Mouse (Mus musculus) gastrocnemius, adult 2 months (tissue): ENCODE measurements at regions not wholly inside any gene's neighbourhood (a gene's known extent, or its start where the extent isn't known, plus 50 kb on each side); places are given as distances from the start of the nearest gene placed in this dataset.

ENCODE experiments used
- DNase-seq: peaks from one replicate; pipeline ENCODE4 v3.0.0; 2022
- H3K27ac ChIP-seq: fragments of 200-600 bp; 2 replicates; pipeline ENCODE4 v1.8.1; 2022; ENCODE audit warnings: mild to moderate bottlenecking
- H3K4me3 ChIP-seq: fragments of 200-600 bp; 2 replicates; pipeline ENCODE4 v1.8.1; 2022; ENCODE audit warnings: mild to moderate bottlenecking, moderate library complexity
- CTCF ChIP-seq: fragments of 200-600 bp; IDR thresholded peaks from 2 replicates; pipeline ENCODE4 v1.8.1; 2022; ENCODE audit warnings: antibody characterized with exemption, mild to moderate bottlenecking, moderate library complexity
- intact Hi-C: fragments of 180-260 bp; cut with DNase I; formaldehyde crosslinking; loops from one replicate; pipeline ENCODE4 v1.15.1; 2025

- Histone ChIP-seq H3K27ac (no peak overlapping the region), H3K4me3 (no peak overlapping the region)
- intact Hi-C loops = no loop called here
- no peak for DNase-seq
- no peak for TF ChIP-seq CTCF
Measured at GRCm38 (mm10) chr11:19554947-19555770, 369.0 kb upstream of the Spred2 start.

GRCm38 (mm10) chr11:19560452-19560851, 363.7 kb upstream of the Spred2 start:
- Histone ChIP-seq H3K27ac (no peak overlapping the region), H3K4me3 (no peak overlapping the region)
- no peak for TF ChIP-seq CTCF
- intact Hi-C loops = no loop called here
- DNase-seq = no peak

DNA sequence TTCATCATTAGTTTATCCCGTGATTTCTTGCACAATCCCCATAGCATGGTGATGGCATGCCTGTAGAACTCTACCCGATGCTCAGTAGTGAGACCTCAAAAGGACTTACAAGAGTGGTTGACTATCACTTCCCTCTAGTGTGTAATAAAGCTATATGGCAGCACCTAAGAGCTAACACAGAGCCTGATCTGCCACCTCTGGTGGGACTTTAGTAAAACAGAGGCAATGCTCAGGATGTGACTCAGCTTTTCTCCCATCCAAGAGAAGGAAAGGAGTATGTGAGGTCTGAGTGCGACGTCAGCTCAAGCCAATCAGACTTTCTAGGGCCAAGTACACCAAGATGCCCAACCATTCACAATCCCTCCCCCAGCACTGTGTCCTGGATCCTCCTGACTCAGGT, 361.5 kb upstream of the Spred2 start:
- no peak overlapping the region for H3K27ac ChIP-seq
- intact Hi-C loops = no loop called here
- no peak for DNase-seq
- no peak for TF ChIP-seq CTCF
- no peak overlapping the region for H3K4me3 ChIP-seq

DNA sequence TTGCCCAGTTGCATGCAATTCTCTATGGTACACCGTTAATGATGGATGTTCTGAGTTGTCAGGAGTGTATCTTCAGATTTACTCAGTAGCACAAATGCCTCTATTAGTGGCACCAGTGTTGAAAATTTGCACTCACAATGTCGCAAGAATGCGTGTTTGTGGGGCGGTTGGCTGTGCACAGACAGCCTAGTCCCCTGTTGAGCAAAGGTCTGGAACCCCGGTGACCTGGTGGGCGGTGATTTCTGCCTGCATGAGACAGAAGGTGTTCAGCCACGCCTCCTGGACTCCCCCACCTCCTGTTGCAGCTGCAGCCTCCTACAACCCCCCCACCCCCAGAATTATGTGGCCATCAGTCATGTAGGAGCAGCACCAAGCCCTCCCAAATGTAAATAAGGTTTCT, 338.9 kb upstream of the Spred2 start:
- Histone ChIP-seq H3K4me3 (no peak overlapping the region), H3K27ac (no peak overlapping the region)
- intact Hi-C loops = no loop called here
- TF ChIP-seq CTCF = no peak
- DNase-seq = no peak

DNA sequence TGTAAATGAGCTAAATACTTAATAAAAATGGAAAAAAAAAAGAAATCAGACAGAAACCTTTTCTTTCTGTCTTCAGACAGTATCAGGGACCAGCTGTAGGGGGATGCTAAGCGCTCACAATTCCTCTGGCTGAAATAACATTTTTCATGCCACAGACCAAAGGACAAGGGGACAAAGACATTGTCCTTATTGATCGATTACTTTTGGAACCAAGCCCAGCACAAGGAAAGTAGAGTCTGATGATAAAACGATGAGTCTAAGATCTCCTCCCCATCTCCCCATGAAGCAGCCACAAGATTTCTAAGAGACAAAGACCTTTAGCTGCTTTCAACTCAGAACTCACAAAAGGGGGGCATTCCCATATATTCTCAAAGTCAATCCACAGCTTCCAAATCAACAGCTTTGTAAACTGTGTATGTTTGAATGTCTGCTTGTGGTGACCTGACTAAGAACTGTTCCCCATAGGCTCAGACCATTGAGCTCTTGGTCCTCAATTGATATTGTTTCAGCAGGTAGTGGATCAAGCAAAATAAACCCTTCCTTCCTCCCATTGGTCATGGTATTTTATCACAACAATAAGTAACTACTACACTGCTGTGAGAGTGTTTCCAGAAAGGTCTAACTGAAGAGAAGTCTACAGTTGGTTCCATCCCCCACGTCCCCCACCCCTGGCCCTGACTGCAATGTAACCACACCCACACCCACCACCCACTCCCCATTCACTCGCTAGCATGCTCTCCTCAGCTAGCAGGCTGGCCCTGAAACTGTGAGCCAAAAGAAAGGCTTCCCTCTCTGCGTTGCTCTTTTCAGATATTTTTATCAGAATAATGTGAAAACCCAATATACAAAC, 331.4 kb upstream of the Spred2 start:
- no peak overlapping the region for H3K4me3 ChIP-seq
- H3K27ac ChIP-seq = no peak overlapping the region
- TF ChIP-seq CTCF = no peak
- DNase-seq = no peak
- intact Hi-C loops = no loop called here

DNA sequence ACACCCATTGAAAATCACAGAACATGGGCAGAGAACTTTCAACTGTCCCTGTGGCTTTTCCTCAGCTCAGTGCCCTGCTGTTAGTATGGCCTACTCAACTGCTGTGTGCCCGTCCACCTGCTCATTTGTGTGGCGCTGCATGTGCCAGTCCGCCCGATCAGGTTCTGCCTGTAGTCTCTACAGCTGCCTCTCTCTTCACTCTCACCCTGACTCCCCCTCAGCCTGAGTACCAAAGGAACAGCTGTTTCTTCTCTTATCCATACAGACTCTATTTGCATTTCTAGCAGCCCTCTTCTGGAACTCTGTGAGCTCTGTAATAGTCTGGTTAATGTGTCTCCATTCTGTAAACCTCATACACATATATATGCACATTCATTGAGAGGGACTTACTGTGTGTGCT, 329.1 kb upstream of the Spred2 start:
- intact Hi-C loops = no loop called here
- no peak overlapping the region for H3K27ac ChIP-seq
- no peak for TF ChIP-seq CTCF
- DNase-seq = no peak
- H3K4me3 ChIP-seq = no peak overlapping the region

DNA sequence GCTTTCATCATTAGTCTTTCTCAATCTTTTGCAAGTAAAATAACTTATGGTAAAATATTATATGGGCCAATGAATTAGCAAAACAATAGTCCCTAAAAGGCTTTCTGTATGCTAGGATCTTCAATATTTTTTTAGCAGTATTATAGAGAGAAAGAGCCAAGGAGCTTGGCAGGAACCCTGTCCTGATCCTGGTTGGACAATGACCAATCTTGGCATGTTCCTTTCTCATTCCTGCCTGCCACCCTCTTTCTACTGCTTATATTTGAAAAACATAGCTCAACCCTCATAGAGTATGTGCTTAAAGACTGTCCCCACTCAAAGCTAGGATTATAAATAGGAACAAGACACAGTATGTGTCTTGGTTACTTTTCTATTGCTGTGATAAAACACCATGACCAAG, 327.8 kb upstream of the Spred2 start:
- no peak overlapping the region for H3K27ac ChIP-seq
- no peak overlapping the region for H3K4me3 ChIP-seq
- no peak for TF ChIP-seq CTCF
- DNase-seq = no peak
- intact Hi-C loops = no loop called here

- intact Hi-C loops = no loop called here
- TF ChIP-seq CTCF = no peak
- DNase-seq = no peak
Measured at GRCm38 (mm10) chr11:19599433-19599832, 324.7 kb upstream of the Spred2 start.

DNA sequence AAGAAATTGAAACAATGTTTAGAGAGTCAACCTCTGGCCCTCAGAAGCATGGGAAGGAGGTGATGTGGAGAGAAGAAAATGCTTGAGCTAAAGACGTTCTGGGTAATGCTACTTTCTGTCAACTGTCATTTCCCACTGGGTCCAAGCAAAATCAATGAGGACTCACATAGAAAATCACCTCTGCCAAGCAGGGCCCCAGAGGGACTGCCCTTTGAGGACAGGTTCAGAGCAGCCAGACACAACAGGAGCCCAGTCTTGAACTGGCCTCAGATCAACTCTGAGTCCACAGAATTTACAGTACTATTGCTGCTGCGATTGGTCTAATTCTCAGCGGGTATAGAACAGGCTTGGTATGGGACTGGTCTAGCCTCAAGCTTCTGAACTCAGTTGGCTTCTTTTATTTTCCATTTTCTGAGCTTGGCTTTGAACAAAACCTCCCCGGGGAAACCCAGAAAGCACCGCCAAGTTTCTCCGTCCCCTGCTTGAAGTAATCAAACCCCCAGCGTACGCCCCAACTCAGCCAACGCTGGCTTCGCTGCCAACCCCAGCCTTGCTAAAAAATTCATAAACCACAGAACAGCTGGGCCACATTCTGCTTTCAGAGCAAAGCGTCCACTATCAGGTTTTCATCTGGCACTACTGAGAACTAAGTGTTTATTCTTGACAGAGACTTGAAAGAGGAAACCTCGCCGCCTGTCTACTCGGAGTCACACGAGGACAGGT, 322.8 kb upstream of the Spred2 start:
- no peak for TF ChIP-seq CTCF
- peak; percentile 89 for DNase-seq
- intact Hi-C loops = loop anchor here (5.0 to 10.0 kb wide), 2 partner anchors 577 to 729 kb away; no protein-coding TSS in a partner anchor
- peak overlapping the region; percentile 27; the same call in 1 of the 2 replicates for H3K4me3 ChIP-seq
- peak overlapping the region; percentile 74 for H3K27ac ChIP-seq

More at GRCm38 (mm10) chr11:19599433-19599832, 324.7 kb upstream of the Spred2 start:
- no peak overlapping the region for H3K27ac ChIP-seq
- no peak overlapping the region for H3K4me3 ChIP-seq

DNA sequence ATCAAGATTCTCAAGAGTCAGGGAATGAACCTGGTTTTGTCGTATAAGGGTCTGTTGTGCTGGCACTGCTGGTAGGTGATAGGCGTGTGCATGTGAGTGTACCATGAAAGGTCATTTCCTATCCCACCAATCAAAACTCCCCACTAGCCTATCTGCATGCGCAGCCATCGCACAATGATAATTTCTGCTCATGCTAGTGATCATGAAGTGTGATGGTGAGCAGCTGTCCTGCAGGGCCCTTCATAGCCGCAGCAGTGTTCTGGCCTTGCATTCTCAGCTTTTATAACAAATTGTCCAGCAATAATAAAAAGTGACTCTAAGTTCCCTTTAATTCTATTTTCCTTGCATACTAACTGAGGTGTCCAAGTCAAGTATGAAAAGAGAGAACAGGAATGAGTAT, 321.7 kb upstream of the Spred2 start:
- H3K27ac ChIP-seq = no peak overlapping the region
- TF ChIP-seq CTCF = no peak
- DNase-seq = no peak
- no peak overlapping the region for H3K4me3 ChIP-seq
- intact Hi-C loops = loop anchor here (5.0 to 10.0 kb wide), 2 partner anchors 578 to 730 kb away; no protein-coding TSS in a partner anchor

GRCm38 (mm10) chr11:19605602-19606001, 318.6 kb upstream of the Spred2 start:
- intact Hi-C loops = loop anchor here (10.0 kb wide), 1 partner anchor 581 kb away; no protein-coding TSS in a partner anchor
- no peak for DNase-seq
- no peak for TF ChIP-seq CTCF
- Histone ChIP-seq H3K4me3 (no peak overlapping the region), H3K27ac (no peak overlapping the region)

GRCm38 (mm10) chr11:19606943-19607342, 317.2 kb upstream of the Spred2 start:
- TF ChIP-seq CTCF = no peak
- Histone ChIP-seq H3K4me3 (no peak overlapping the region), H3K27ac (no peak overlapping the region)
- no peak for DNase-seq
- intact Hi-C loops = loop anchor here (10.0 kb wide), 1 partner anchor 582 kb away; no protein-coding TSS in a partner anchor
